In genomic region chr1:193876121-193876520, GRCm38 (mm10) we compare ENCODE assay signal across 19 mouse cellular contexts.
DNase-seq lines count a peak whose midpoint lies in the region; ATAC-seq and TF ChIP-seq lines count a peak whose summit lies in the region.
"Had no signal": no experiment of that assay in that cellular context is flagged by ENCODE, and none has a peak within 500 bp of the region (broad histone marks: within the 10 kb centered on the region; RNA-seq: fewer than 3 reads in every experiment).

No protein-coding gene starts in this region.

- H3K27me3 ChIP-seq in heart, postnatal 0 days (ENCODE audit: control insufficient read depth, insufficient read depth, low read length): no peaks in the 10 kb centered on the region
- H3K27me3 ChIP-seq: forebrain, embryonic 13.5 days; intestine, embryonic 15.5 days; midbrain, embryonic 12.5 days; neural tube, embryonic 15.5 days had no signal

- H3K4me1 ChIP-seq in heart, postnatal 0 days (ENCODE audit: control insufficient read depth, insufficient read depth): no peaks in the 10 kb centered on the region
- H3K4me1 ChIP-seq: forebrain, embryonic 13.5 days; intestine, embryonic 15.5 days; midbrain, embryonic 12.5 days; neural tube, embryonic 15.5 days had no signal

- no peaks in the 10 kb centered on the region for H3K9me3 ChIP-seq in heart, postnatal 0 days (replicated peaks; ENCODE audit: control insufficient read depth, low read length)
- H3K9me3 ChIP-seq: forebrain, embryonic 13.5 days; intestine, embryonic 15.5 days; midbrain, embryonic 12.5 days; neural tube, embryonic 15.5 days had no signal

- no peak overlapping the region for H3K4me3 ChIP-seq in heart, postnatal 0 days (ENCODE audit: low read depth, low read length)
- H3K4me3 ChIP-seq: forebrain, embryonic 13.5 days; intestine, embryonic 15.5 days; midbrain, embryonic 12.5 days; myocyte; neural tube, embryonic 15.5 days had no signal

- no peak for TF ChIP-seq EP300 in heart, postnatal 0 days (IDR thresholded peaks at IDR 0.05; ENCODE audit: low read depth)

- no peaks in the 10 kb centered on the region for H3K36me3 ChIP-seq in heart, postnatal 0 days (replicated peaks; ENCODE audit: control insufficient read depth, insufficient read depth, low read length)
- H3K36me3 ChIP-seq: intestine, embryonic 15.5 days; midbrain, embryonic 12.5 days; neural tube, embryonic 15.5 days had no signal

- no peak for DNase-seq in frontal cortex, postnatal 10 days (ENCODE audit: low spot score in 2 of 2)
- DNase-seq in heart, adult 9 months (ENCODE audit: low spot score in 2 of 2): peak; percentile 24
- DNase-seq in heart, postnatal 0 days (ENCODE audit: low spot score): peak; percentile 28
- peak; percentile 27 for DNase-seq in lung, postnatal 10 days
- DNase-seq in right cerebral cortex, adult 2 months (ENCODE audit: low spot score in 2 of 2): no peak
- no peak for DNase-seq in liver
- no peak for DNase-seq in cerebellum, postnatal 4 days (ENCODE audit: low spot score in 2 of 2)
- DNase-seq: adrenal gland, postnatal 10 days; cerebellum, postnatal 25 days; kidney, postnatal 4 days; left cerebral cortex, postnatal 4 days had no signal

- no peak overlapping the region for H3K4me2 ChIP-seq in heart, postnatal 0 days (ENCODE audit: low read depth, low read length)
- H3K4me2 ChIP-seq: forebrain, embryonic 13.5 days; hindbrain, embryonic 14.5 days; intestine, embryonic 15.5 days; liver, embryonic 11.5 days; midbrain, embryonic 12.5 days; neural tube, embryonic 15.5 days had no signal

- peak; percentile 52; the same call in 1 of the 2 replicates for ATAC-seq in frontal cortex, adult (ENCODE audit: low TSS enrichment)
- ATAC-seq in heart, postnatal 0 days (ENCODE audit: insufficient read depth, low read depth): no peak; the same call in 1 of the 2 replicates
- ATAC-seq: forebrain, embryonic 13.5 days; intestine, embryonic 15.5 days had no signal

- no peak overlapping the region for H3K27ac ChIP-seq in heart, postnatal 0 days (ENCODE audit: low read depth)
- H3K27ac ChIP-seq: forebrain, embryonic 13.5 days; hindbrain, embryonic 14.5 days; intestine, embryonic 15.5 days; midbrain, embryonic 12.5 days; neural tube, embryonic 15.5 days had no signal

- TF ChIP-seq CTCF in heart, postnatal 0 days (IDR thresholded peaks at IDR 0.05; ENCODE audit: low read depth): no peak

- H3K9ac ChIP-seq in heart, postnatal 0 days (replicated peaks; ENCODE audit: low read depth, low read length): no peak overlapping the region
- H3K9ac ChIP-seq: forebrain, embryonic 13.5 days; hindbrain, embryonic 14.5 days; intestine, embryonic 15.5 days; midbrain, embryonic 12.5 days; neural tube, embryonic 15.5 days had no signal

Comparison
In these comparisons a context has a peak if more than half of its experiments do, and no peak if none do; other contexts are left out.
1. DNase-seq: peak in heart, adult 9 months (2 of 2), heart, postnatal 0 days (single experiment) and lung, postnatal 10 days (single experiment); none in frontal cortex, postnatal 10 days (0 of 2), right cerebral cortex, adult 2 months (0 of 2), liver (single experiment) and cerebellum, postnatal 4 days (0 of 2).